Mouse (Mus musculus): ENCODE measurements at regions not wholly inside any gene's neighbourhood (a gene's known extent, or its start where the extent isn't known, plus 50 kb on each side); places are given as distances from the start of the nearest gene placed in this dataset.

GRCm38 (mm10) chr17:7562940-7563339 is 177.7 kb upstream of the Unc93a2 start:
- TF ChIP-seq POLR2A (IDR thresholded peaks at IDR 0.05; ENCODE audit: low read depth, low read length) (no peak), CTCF (conservative IDR thresholded peaks at IDR 0.05; ENCODE audit: insufficient read depth, insufficient read length, low read depth, low read length) (no peak)
- H3K27ac ChIP-seq (ENCODE audit: insufficient read depth, low read depth, low read length): no peak overlapping the region
- H3K36me3 ChIP-seq (ENCODE audit: control insufficient read depth, insufficient read depth, low read length): no peaks in the 10 kb centered on the region
- no peak overlapping the region for H3K4me3 ChIP-seq (ENCODE audit: insufficient read depth, low read depth, low read length)
- WGBS: 55% methylated on average over 8 of the region's 8 CpGs
- no peaks in the 10 kb centered on the region for H3K27me3 ChIP-seq (replicated peaks; ENCODE audit: control insufficient read depth, insufficient read depth, low read length)
- DNase-seq: no peak
- H3K4me1 ChIP-seq (ENCODE audit: control insufficient read depth, insufficient read depth, low read length): no peaks in the 10 kb centered on the region

- Histone ChIP-seq H3K27ac (ENCODE audit: insufficient read depth, low read depth, low read length) (no peak overlapping the region), H3K36me3 (ENCODE audit: control insufficient read depth, insufficient read depth, low read length) (no peaks in the 10 kb centered on the region), H3K4me3 (ENCODE audit: insufficient read depth, low read depth, low read length) (no peak overlapping the region), H3K27me3 (replicated peaks; ENCODE audit: control insufficient read depth, insufficient read depth, low read length) (no peaks in the 10 kb centered on the region), H3K4me1 (ENCODE audit: control insufficient read depth, insufficient read depth, low read length) (no peaks in the 10 kb centered on the region)
- DNase-seq: no peak
- 82% methylated on average over 2 of the region's 2 CpGs for WGBS
- TF ChIP-seq POLR2A (IDR thresholded peaks at IDR 0.05; ENCODE audit: low read depth, low read length) (no peak), CTCF (conservative IDR thresholded peaks at IDR 0.05; ENCODE audit: insufficient read depth, insufficient read length, low read depth, low read length) (no peak)
Measured at GRCm38 (mm10) chr17:7548456-7548855, 163.2 kb upstream of the Unc93a2 start.

GRCm38 (mm10) chr17:7538402-7539087 is 153.3 kb upstream of the Unc93a2 start:
- no peaks in the 10 kb centered on the region for H3K36me3 ChIP-seq (ENCODE audit: control insufficient read depth, insufficient read depth, low read length)
- H3K4me3 ChIP-seq (ENCODE audit: insufficient read depth, low read depth, low read length): no peak overlapping the region
- no peaks in the 10 kb centered on the region for H3K27me3 ChIP-seq (replicated peaks; ENCODE audit: control insufficient read depth, insufficient read depth, low read length)
- WGBS: 54% methylated on average over 4 of the region's 4 CpGs
- DNase-seq: no peak
- H3K27ac ChIP-seq (ENCODE audit: insufficient read depth, low read depth, low read length): no peak overlapping the region
- TF ChIP-seq CTCF (conservative IDR thresholded peaks at IDR 0.05; ENCODE audit: insufficient read depth, insufficient read length, low read depth, low read length) (no peak), POLR2A (IDR thresholded peaks at IDR 0.05; ENCODE audit: low read depth, low read length) (no peak)
- H3K4me1 ChIP-seq (ENCODE audit: control insufficient read depth, insufficient read depth, low read length): no peaks in the 10 kb centered on the region

GRCm38 (mm10) chr17:7537618-7538266 is 152.5 kb upstream of the Unc93a2 start:
- no peak for DNase-seq
- WGBS: 43% methylated on average over 7 of the region's 7 CpGs
- Histone ChIP-seq H3K4me3 (ENCODE audit: insufficient read depth, low read depth, low read length) (no peak overlapping the region), H3K27ac (ENCODE audit: insufficient read depth, low read depth, low read length) (no peak overlapping the region), H3K27me3 (replicated peaks; ENCODE audit: control insufficient read depth, insufficient read depth, low read length) (no peaks in the 10 kb centered on the region), H3K4me1 (ENCODE audit: control insufficient read depth, insufficient read depth, low read length) (no peaks in the 10 kb centered on the region), H3K36me3 (ENCODE audit: control insufficient read depth, insufficient read depth, low read length) (no peaks in the 10 kb centered on the region)
- TF ChIP-seq CTCF (conservative IDR thresholded peaks at IDR 0.05; ENCODE audit: insufficient read depth, insufficient read length, low read depth, low read length) (no peak), POLR2A (IDR thresholded peaks at IDR 0.05; ENCODE audit: low read depth, low read length) (no peak)

GRCm38 (mm10) chr17:7537210-7537609 is 151.9 kb upstream of the Unc93a2 start:
- TF ChIP-seq POLR2A (IDR thresholded peaks at IDR 0.05; ENCODE audit: low read depth, low read length) (no peak), CTCF (conservative IDR thresholded peaks at IDR 0.05; ENCODE audit: insufficient read depth, insufficient read length, low read depth, low read length) (no peak)
- 85% methylated on average over 5 of the region's 5 CpGs for WGBS

GRCm38 (mm10) chr17:7534386-7535059 is 149.3 kb upstream of the Unc93a2 start:
- no peak overlapping the region for H3K4me3 ChIP-seq (ENCODE audit: insufficient read depth, low read depth, low read length)
- H3K27me3 ChIP-seq (replicated peaks; ENCODE audit: control insufficient read depth, insufficient read depth, low read length): no peaks in the 10 kb centered on the region
- WGBS: 86% methylated on average over 6 of the region's 6 CpGs
- H3K36me3 ChIP-seq (ENCODE audit: control insufficient read depth, insufficient read depth, low read length): no peaks in the 10 kb centered on the region
- H3K27ac ChIP-seq (ENCODE audit: insufficient read depth, low read depth, low read length): no peak overlapping the region
- H3K4me1 ChIP-seq (ENCODE audit: control insufficient read depth, insufficient read depth, low read length): no peaks in the 10 kb centered on the region
- no peak for DNase-seq
- no peak for TF ChIP-seq CTCF (conservative IDR thresholded peaks at IDR 0.05; ENCODE audit: insufficient read depth, insufficient read length, low read depth, low read length)
- no peak for TF ChIP-seq POLR2A (IDR thresholded peaks at IDR 0.05; ENCODE audit: low read depth, low read length)

More at GRCm38 (mm10) chr17:7537210-7537609, 151.9 kb upstream of the Unc93a2 start:
- H3K4me1 ChIP-seq (ENCODE audit: control insufficient read depth, insufficient read depth, low read length): no peaks in the 10 kb centered on the region
- H3K36me3 ChIP-seq (ENCODE audit: control insufficient read depth, insufficient read depth, low read length): no peaks in the 10 kb centered on the region
- H3K4me3 ChIP-seq (ENCODE audit: insufficient read depth, low read depth, low read length): no peak overlapping the region
- no peak overlapping the region for H3K27ac ChIP-seq (ENCODE audit: insufficient read depth, low read depth, low read length)
- no peaks in the 10 kb centered on the region for H3K27me3 ChIP-seq (replicated peaks; ENCODE audit: control insufficient read depth, insufficient read depth, low read length)
- no peak for DNase-seq

- Histone ChIP-seq H3K4me1 (ENCODE audit: control insufficient read depth, insufficient read depth, low read length) (no peaks in the 10 kb centered on the region), H3K4me3 (ENCODE audit: insufficient read depth, low read depth, low read length) (no peak overlapping the region), H3K27me3 (replicated peaks; ENCODE audit: control insufficient read depth, insufficient read depth, low read length) (no peaks in the 10 kb centered on the region), H3K27ac (ENCODE audit: insufficient read depth, low read depth, low read length) (no peak overlapping the region), H3K36me3 (ENCODE audit: control insufficient read depth, insufficient read depth, low read length) (no peaks in the 10 kb centered on the region)
- WGBS: 21% methylated on average over 2 of the region's 2 CpGs
- DNase-seq: no peak
- TF ChIP-seq CTCF (conservative IDR thresholded peaks at IDR 0.05; ENCODE audit: insufficient read depth, insufficient read length, low read depth, low read length) (no peak), POLR2A (IDR thresholded peaks at IDR 0.05; ENCODE audit: low read depth, low read length) (no peak)
Measured at GRCm38 (mm10) chr17:7533552-7533951, 148.3 kb upstream of the Unc93a2 start.
